Mouse (Mus musculus) frontal cortex, postnatal 10 days (tissue): ENCODE data around the gene Slc35a3.
"Not testable (repeated sequence)": the region's sequence is repeated elsewhere in the genome, so short reads cannot be mapped to it uniquely, and the experiment has no call there.

Experiments used
- DNase-seq, 2 experiments: peaks; one replicate each; pipeline ENCODE4 v3.0.0; 2022; ENCODE audit warnings: low spot score in 2 of 2, mixed read lengths in 1 of 2

The Slc35a3 gene

GRCm38 (mm10) chr3:116712436-116712881, at the start of gene Slc35a3:
Gene Slc35a3 (minus strand): TSS chr3:116712831.
- DNase-seq: no peak

- no peak for DNase-seq
Observed at GRCm38 (mm10) chr3:116752818-116753217, 40.2 kb upstream of the Slc35a3 start.

DNA sequence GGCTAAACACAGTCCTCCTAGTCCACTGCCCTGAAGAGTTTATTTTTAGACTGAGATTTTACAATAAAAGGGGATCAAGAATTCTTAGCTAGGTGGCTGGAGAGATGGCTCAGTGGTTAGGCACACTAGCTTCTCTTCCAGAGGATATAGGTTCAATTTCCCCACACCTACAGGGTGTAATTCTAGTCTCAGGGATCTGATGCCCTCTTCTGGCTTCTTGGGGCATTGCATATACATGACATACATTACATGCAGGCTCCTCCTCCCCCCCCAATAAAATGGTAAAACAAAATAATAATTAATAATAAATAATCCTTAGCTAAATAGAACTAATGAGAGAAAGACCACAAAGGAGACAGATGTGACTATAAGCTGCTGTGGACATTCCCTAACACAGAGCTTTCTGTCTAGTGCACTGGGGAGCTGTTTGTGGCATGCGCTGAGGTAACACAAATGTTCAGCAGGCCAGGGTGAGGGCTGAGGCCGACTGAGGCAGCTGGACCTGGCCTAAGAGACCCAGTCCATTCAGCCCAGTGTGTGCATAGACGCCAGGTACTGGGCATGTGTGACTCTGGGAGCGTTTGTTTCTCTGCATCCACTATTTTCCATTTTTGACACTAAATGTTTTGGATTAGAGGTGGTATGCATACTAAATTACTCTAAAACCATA, 38.7 kb upstream of the Slc35a3 start:
- no peak for DNase-seq

DNA sequence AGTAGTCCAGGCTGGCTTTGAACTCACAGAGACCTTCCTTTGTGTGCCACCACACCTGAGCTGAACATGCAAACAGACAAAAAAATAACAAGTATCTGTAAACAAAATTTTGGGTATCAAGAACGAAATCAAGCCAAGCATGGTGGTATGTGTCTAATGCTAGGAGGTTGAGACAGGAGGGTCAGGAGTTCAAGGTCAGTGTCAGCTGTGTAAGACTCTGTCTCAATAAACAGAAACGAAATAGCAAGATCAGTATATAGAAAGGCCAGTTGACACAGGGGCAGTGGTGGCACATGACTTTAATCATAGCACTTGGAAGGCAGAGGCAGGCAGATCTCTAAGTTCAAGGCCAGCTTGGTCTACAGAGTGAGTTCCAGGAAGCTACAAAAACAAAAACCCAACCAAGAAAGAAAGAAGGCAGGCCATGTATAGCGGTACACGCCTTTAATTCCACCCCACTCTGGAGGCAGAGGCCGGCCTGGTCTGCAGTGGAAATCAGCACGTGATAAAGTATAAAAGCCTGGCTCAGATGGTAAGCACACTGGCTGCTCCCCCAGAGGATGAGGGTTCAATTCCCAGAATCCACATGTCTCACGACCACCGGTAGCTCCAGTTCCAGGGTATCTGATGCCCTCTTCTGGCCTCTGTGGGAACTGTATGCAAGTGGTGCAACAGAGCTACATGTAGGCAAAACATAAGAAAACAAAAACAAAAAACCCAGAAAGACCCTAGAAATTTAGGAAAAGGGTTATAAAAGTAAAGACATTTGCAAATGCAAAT, 36.0 kb upstream of the Slc35a3 start:
- DNase-seq: peak in 1 of 2 experiments; percentile 34

GRCm38 (mm10) chr3:116747648-116748047, 35.0 kb upstream of the Slc35a3 start:
- not testable (repeated sequence) for DNase-seq

DNA sequence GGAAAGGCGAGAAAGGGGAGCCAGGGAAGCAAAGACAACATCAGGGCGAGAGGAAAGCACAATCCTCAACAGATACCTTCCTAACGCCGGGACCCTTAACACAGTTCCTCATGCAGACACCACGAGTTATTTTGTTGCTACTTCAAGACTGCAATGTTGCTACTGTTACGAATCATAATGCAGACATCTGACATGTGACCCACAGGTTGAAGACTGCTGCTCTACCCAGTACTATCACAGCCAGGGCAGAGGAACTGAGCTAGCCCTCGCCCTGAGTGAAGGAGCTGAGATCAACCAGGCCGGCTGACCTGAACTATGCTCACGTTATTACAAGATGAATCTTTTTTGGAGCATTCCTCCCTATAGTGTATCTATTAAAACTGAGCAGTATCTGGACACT, 28.3 kb upstream of the Slc35a3 start:
- no peak for DNase-seq

- DNase-seq: no peak
Observed at GRCm38 (mm10) chr3:116740106-116740505, 27.5 kb upstream of the Slc35a3 start.

- DNase-seq: no peak
Observed at GRCm38 (mm10) chr3:116737326-116737731, 24.7 kb upstream of the Slc35a3 start.

DNA sequence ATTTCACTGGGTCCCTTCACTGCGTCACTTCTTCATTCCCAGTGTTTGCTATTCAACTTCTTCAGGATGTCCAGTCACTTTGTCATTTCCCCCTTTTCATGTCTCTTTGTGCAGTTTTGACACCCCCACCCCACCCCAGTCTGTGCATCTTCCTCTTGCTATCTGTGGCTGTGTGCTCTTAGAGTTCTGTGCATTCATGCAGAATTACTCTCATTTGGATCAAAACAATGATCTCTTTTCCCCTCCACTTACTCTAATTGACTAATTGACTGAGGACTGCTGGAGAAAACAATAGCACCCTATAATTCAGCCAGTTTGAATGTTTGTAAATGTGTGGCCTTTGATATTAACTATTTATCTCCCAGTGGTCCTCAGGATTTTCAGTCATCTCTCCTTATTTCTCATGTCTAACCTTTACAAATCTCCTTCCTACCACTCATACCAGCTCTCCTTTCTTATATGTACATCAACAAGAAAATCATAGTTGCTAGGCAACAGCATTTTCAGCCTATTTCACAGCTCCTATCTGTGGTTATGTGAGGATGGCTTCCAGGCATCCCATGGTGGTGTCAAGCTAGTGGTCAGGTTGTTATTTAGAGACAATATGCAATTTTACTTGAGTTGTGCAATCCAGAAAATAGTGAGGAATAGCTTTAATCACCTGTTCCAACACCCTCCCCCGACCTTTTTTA, 17.0 kb upstream of the Slc35a3 start:
- no peak for DNase-seq

DNA sequence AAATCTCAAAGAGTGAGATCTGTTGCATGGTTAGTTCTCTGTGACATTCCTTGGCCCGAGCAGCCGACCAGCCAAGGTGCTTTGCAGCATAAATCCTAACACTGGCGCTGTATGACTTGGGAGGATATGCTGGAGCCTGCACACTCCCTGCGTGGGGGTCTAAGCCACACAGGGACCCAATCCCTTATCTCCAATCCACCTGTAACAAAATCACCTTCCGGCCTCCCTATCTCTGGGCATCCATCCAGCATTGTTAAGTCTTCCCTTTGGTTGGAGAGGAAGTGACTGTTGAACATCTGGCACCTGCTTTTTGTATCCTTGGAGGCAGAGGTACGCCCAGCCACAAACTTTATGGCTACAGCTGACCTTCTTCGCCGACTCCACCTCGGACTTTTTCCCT, 14.2 kb upstream of the Slc35a3 start:
- no peak for DNase-seq

DNA sequence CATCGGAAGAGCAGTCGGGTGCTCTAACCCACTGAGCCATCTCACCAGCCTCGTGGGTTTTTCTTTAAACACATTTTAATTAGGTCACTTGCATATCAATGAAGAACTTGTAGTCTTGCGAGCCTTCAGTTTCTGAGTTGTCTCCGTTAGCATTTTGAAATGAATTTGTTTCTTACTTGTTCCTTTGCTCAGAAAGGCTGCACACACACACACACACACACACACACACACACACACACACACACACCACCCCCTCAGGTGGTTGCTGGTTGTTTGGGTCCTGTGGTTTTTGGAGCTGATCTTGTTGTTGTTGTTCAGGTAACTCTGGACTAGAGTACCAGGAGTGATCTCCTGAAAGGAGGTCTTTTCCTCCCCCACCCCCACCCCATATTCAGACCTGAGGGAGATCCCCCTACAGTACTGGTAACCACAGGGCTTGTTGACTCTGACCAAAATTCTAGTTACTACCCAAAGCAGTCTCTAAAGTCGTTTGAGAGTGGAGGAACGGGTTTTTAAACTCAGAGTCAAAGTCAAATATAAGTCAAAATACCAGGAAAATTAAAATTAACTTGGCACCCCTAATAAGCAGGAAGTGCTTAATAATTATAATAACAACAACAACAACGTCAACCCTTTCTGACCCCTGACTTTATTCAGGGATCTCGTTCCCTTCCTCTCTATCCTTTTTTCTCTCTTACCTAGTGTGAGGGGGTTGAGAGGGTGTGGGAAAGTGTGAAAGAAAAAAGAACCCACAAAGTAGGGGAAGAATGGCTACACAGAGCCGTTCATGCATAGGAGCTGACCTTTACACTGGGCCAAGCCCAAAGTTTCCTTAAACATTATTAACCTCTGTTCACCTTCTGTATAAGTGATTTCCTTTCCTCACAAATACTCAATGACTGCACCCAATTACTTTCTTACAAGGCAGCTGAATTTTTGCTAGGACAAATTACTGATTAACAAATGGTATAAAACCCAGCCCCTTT, 11.2 kb upstream of the Slc35a3 start:
- DNase-seq: no peak

- DNase-seq: no peak
Observed at GRCm38 (mm10) chr3:116722980-116723379, 10.3 kb upstream of the Slc35a3 start.

GRCm38 (mm10) chr3:116718951-116719350, 6.3 kb upstream of the Slc35a3 start:
- DNase-seq: no peak

DNA sequence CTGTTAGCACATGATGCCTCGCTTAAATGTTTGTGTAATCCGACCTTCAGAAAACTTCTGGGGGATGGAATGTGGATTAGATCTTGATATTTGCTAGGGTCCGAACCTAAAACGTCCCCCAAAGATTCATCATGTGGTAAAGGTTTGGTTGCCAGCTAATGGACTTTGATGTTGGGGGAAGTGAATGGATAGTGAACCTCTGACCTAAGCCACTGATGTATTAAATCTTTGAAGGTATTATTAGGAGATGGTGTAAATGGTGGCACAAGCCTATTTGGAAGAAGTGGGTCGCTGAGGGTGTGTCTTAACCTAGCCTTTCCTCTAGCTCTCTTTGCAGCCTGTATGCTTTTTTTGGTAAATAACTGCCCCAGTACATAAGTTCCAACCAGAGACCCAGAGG, 400 bp upstream of the Slc35a3 start:
- DNase-seq: no peak

DNA sequence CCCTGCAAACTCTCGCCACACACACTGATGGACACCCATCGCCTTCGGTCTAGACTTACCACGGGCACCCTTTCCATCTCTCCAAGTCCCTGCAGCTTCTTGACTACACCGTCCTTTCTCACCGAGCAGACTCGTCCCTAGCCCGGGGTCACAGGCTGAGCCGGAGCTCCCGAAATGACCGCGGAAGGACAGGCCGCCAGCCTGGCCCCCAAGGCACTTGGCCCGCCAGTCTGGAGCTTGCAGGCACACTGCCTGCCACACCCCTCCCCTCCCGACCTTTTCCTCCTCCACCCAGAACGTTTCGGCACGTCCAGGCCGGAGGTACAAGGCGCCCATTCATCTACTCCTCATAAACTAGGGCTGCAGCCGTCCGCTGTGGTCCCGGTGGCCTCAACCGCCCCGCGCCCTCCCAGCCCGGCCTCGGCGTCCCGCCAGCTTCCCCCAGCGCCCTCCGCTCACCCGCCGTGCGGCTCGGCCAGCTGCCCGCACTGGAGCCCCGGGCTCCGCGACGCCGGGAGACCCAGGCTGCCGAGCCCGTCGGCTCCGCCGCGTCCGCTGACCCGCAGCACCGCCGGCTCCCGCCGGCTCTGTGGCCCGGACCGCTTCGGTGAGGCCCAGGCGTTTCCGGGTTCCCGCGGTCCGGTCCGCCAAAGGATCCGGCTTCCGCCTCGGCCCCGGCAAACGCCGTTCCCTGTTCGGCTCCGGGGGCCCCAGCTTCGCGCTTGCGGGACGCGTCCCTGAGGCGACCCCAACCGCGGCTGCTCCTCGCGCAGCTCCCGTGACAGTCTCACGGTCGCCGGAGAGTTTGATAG, 801 bp downstream of the Slc35a3 start:
- DNase-seq: peak; percentile 51 to 79

DNA sequence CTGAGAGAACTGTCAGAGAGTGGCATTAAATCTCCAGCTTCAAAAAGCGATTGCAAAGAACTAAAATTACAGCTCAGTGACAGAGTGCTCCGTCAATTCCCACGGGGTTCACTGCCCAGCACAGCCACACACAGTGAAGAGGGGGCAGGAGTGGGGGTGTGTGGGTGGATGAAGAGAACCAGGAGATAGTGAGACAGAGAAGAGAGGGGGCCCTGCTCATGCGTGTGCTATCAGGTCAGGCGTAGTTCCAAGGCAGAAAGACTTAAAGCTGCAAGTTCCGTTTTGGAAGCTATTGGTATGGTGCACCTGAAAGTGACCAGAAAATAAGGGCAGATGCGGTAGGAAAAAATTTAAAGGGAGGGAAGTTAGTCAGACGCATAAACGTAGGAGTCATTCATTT, 1.7 kb downstream of the Slc35a3 start:
- no peak for DNase-seq

DNA sequence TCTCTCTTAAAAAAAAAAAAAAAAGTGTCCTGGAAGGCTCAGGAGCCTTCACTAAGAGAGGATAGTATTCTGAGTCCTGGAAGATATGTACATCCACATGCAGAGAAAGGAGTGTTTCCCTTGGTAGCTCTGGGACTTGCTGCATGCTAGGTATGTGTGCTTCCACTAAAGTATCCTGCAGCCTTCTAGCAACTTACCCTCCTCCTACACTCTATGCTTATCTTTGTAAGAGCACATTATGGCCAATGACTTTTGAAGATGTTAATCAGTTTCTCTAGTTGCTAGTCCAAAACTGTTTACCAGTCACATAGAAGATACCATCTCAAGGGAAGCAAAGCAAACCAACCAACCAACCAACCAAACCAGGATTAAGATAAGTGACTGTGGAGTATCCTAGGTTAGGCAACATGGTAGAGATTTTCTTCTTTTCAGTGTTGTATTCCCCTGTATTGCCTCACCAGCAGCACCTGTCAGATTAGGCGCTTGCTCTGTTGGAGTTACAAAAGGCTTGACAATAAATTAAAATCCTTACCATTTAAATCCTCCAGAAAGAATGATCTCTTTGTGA, 6.9 kb downstream of the Slc35a3 start:
- DNase-seq: no peak

GRCm38 (mm10) chr3:116703835-116704234, 8.8 kb downstream of the Slc35a3 start:
- no peak for DNase-seq

DNA sequence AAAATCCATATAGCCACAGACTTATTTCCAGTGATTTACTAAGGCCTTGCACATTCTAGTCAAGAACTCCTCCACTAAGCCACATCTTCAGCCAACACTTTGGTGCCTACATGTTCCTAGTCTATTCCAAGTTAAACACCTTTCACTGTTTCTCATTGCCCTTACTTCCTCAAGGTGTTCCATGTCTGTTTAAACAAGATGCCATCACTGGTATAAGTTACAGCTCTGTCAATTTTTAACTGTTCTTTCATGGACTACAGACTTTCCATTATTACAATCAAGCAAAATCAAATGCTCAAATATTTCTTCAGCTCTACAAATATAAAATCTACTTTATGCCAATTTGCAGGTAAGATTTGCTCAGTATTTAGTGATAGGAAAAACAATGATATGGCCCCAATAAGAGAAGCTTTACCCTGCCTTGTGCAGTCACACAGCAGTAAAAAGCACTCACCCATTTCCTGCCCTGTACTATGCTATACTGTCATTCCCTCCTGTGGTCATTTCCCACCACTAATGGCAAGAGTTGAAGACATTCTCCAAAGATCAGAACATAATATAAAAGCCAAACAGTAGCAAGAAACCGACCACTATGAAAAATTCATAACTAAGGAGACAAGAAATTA, 9.9 kb downstream of the Slc35a3 start:
- DNase-seq: no peak

- DNase-seq: no peak
Observed at GRCm38 (mm10) chr3:116701601-116702000, 11.0 kb downstream of the Slc35a3 start.
